Mouse (Mus musculus) lung, postnatal 0 days (tissue): Measurements from ENCODE around the gene Syngap1. TPM values are rescaled to one million over a fixed set of nuclear protein-coding genes. Genes with fewer than 3 reads are reported as not detected.
"Not testable (repeated sequence)": the region's sequence is repeated elsewhere in the genome, so short reads cannot be mapped to it uniquely, and the experiment has no call there.

Experiments used
- ATAC-seq: fragments of 200-750 bp; cut with Nextera tagmentation; 2 replicates; pipeline ENCODE4 v1.8.0; 2017; ENCODE audit warnings: moderate library complexity
- DNase-seq: peaks from one replicate; pipeline ENCODE4 v3.0.0-alpha.2; 2016; ENCODE audit warnings: low spot score
- H3K27ac ChIP-seq: fragments of 300-500 bp; sonication (generic); 2 replicates; pipeline ENCODE4 v1.5.1; 2014; ENCODE audit warnings: antibody characterized with exemption, mild to moderate bottlenecking, low read length, mixed read lengths
- H3K27me3 ChIP-seq: fragments of 300-500 bp; sonication (generic); replicated peaks from 2 replicates; pipeline ENCODE4 v1.6.1; 2014; ENCODE audit warnings: low read length, mixed read lengths; ENCODE audit not compliant: insufficient read depth
- H3K36me3 ChIP-seq: fragments of 300-500 bp; sonication (generic); 2 replicates; pipeline ENCODE4 v1.6.1; 2014; ENCODE audit warnings: low read length, mixed read lengths; ENCODE audit not compliant: insufficient read depth
- H3K4me1 ChIP-seq: fragments of 300-500 bp; sonication (generic); 2 replicates; pipeline ENCODE4 v1.6.1; 2014; ENCODE audit warnings: antibody characterized with exemption, low read depth, low read length, mixed read lengths; ENCODE audit not compliant: insufficient read depth
- H3K4me2 ChIP-seq: fragments of 300-500 bp; sonication (generic); replicated peaks from 2 replicates; pipeline ENCODE4 v1.6.1; 2014; ENCODE audit warnings: low read depth, mild to moderate bottlenecking, low read length, moderate library complexity, mixed read lengths
- H3K4me3 ChIP-seq: fragments of 300-500 bp; sonication (generic); 2 replicates; pipeline ENCODE4 v1.5.1; 2014; ENCODE audit warnings: low read depth, low read length
- H3K9ac ChIP-seq: fragments of 300-500 bp; sonication (generic); replicated peaks from 2 replicates; pipeline ENCODE4 v1.6.1; 2014; ENCODE audit warnings: low read depth, mild to moderate bottlenecking
- H3K9me3 ChIP-seq: fragments of 300-500 bp; sonication (generic); 2 replicates; pipeline ENCODE4 v1.6.1; 2016; ENCODE audit warnings: low read length, mixed read lengths
- CTCF ChIP-seq: IDR thresholded peaks from 2 replicates; pipeline ENCODE4 v1.5.1; 2016; ENCODE audit warnings: antibody characterized with exemption, mild to moderate bottlenecking
- EP300 ChIP-seq: IDR thresholded peaks from 2 replicates; pipeline ENCODE4 v1.6.1; 2016; ENCODE audit warnings: antibody characterized with exemption, mild to moderate bottlenecking, control low read depth
- WGBS: fragments of 180-500 bp; shearing (Covaris S2); extraction: QIAGEN DNeasy Blood & Tissue Kit; methylation state at CpG from one replicate; pipeline ENCODE4 v1.1.7; 2014; 5-methylcytosine and 5-hydroxymethylcytosine counted together
- polyA plus RNA-seq: library from polyadenylated mRNA; unstranded; fragments of >200 nt; fragmentation: Nextera tagmentation; extraction: Ambion mirVana; gene quantifications from 2 replicates; pipeline ENCODE4 v1.2.1, GENCODE M21; 2015

Gene Syngap1
- polyA plus RNA-seq, 1 experiment from 2014 or later, result 1.0 TPM

DNA sequence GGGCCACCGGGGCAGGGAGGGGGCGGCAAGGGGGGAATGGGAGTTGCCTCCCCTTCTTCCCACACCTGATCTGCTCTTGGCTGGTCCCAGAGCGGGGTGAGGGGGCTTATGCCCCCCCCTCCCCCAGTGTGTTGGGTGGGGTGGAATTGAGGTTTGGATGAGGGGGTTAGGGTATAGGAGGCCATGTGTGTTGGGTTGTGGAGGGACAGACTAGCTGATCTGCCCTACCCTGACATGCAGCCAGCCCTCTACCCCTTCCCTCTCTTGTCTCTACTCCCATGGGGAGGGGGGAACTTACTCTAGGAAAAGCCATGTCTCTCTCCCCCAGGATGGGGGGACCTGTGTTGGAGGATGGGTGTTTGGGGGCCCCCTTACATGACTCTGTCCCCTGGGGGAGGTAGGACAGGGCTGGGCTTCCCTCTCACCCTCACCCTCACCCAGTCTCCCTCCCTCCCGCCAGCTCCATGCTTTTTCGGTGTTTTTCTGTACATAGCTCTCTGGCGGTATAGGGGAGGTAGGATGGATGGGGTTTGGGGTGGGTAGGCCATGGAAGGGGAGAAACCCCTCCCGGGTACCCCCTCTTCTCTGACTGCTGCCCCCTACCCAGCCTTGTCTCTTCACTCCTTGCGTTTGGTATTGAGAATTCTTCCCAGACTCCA is 30.3 kb downstream of the Syngap1 start:
- Histone ChIP-seq H3K4me1 (peaks cover 6% of the 10 kb centered on the region; the same call in 1 of the 2 replicates), H3K4me3 (no peak overlapping the region), H3K27ac (peak overlapping the region; percentile 11; the same call in 1 of the 2 replicates), H3K9ac (no peak overlapping the region; the same call in 1 of the 2 replicates), H3K36me3 (0 out of 2 replicates have a peak, but pooled peaks cover 3% of the 10 kb centered on the region), H3K9me3 (no peaks in the 10 kb centered on the region), H3K4me2 (peak overlapping the region; percentile 74), H3K27me3 (no peaks in the 10 kb centered on the region)
- TF ChIP-seq CTCF, result no peak
- WGBS, result 54% methylated on average over 7 of the region's 8 CpGs
- DNase-seq, result no peak
- no peak for ATAC-seq

DNA sequence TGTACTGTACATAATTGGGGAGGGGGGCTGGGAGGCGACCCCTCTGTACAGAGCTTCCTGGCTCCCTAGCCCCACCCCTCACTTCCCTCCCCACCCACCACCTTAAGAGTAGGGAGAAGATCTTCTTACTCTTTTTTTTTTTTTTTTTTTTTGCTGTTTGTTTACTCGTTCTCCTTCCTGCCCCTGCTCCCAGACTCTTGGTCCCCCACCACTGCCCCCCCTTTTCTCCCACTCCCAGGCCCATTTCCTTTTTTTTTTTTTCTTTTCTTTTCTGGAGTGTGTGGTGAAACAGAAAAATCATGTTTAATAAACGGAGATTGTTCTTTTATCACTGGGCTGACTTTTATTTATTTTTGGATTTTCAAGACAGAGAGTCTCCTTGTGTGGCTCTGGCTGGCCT is 31.1 kb downstream of the Syngap1 start:
- Histone ChIP-seq H3K9me3 (no peaks in the 10 kb centered on the region), H3K4me2 (peak overlapping the region; percentile 74), H3K9ac (peak overlapping the region; percentile 58), H3K27ac (peak overlapping the region; percentile 90), H3K36me3 (0 out of 2 replicates have a peak, but pooled peaks cover 3% of the 10 kb centered on the region), H3K4me1 (peaks cover 6% of the 10 kb centered on the region; the same call in 1 of the 2 replicates), H3K4me3 (peak overlapping the region; percentile 93), H3K27me3 (no peaks in the 10 kb centered on the region)
- 0% methylated on average over 3 of the region's 3 CpGs for WGBS
- DNase-seq, result no peak
- TF ChIP-seq CTCF (no peak), EP300 (no peak)
- ATAC-seq, result no peak

DNA sequence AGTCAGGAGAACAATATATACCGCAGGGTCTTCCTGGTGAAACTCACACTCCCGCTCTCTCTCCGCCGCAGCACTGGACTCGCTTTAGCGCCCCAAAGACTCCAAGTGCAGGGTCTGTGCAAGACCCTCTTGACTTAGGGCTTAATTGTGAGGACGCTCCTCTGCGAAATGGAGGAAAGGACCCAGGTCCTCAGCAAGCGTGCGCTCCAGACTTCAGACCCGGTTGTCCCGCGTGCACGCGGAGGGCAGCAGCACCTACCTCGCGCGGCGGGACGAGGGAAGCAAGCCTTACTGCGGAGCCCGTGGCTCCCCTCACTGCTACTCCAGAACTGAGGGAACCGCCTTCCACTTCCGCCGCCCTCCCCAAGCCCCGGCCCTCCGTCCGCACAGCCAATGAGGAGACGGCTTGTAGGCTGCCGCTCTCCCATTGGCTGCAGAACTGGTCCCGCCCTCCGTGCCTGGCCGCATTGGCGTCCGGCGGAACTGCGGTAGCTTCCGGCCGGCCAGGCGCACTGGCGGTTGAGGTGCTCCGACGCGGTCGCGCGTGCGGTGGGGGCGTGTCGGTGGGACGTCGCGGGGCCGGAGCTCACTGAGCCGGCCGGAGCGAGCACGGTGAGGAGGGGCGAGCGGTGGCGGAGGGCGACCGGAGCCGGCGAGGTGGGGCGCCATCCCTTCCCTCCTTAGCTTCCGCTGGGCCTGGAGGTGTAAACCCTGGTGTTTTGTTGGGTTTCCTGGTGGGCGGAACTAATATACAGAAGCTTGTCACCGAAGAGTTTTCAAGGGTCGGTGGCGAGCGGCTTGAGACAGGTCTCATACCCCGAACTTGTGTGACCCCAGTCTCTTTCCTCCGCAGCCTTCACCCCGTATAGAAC is 31.9 kb downstream of the Syngap1 start, which contains the start of gene Zbtb9:
TSS of gene Zbtb9 (plus strand) at position 465 of the 872 bp plus-strand sequence.
- peak within 1 kb of the TSS; percentile 93 for H3K4me3 ChIP-seq
- WGBS, result under 1% methylated on average over 60 of the region's 75 CpGs
- peak within 1 kb of the TSS; percentile 90 for H3K27ac ChIP-seq
- peak within 1 kb of the TSS; percentile 58 for H3K9ac ChIP-seq
- no peaks in the 10 kb centered on the region for H3K9me3 ChIP-seq
- peak within 1 kb of the TSS; percentile 74 for H3K4me2 ChIP-seq
- peak; percentile 98 for DNase-seq
- ATAC-seq, result peak; percentile 100
- no peaks in the 10 kb centered on the region for H3K36me3 ChIP-seq
- H3K4me1 ChIP-seq, result peaks cover 6% of the 10 kb centered on the region; the same call in 1 of the 2 replicates
- TF ChIP-seq CTCF (no peak), EP300 (no peak)
- H3K27me3 ChIP-seq, result no peaks in the 10 kb centered on the region

DNA sequence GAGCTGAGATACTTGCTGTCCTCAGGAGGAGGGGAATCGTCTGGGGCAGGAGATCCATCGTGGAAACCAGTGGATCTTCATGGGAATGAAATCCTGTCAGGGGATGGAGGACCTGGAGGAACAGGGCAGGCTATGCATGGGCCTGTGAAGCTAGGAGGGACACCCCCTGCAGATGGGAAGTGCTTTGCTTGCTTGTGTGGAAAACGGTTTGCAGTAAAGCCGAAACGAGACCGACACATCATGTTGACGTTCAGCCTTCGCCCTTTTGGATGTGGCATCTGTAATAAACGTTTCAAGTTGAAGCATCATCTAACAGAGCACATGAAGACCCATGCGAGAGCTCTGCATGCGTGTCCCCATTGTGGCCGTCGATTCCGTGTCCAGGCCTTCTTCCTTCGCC is 33.5 kb downstream of the Syngap1 start:
- Histone ChIP-seq H3K4me1 (peaks cover 6% of the 10 kb centered on the region; the same call in 1 of the 2 replicates), H3K4me2 (no peak overlapping the region), H3K36me3 (no peaks in the 10 kb centered on the region), H3K9me3 (no peaks in the 10 kb centered on the region), H3K4me3 (peak overlapping the region; percentile 93; the same call in 1 of the 2 replicates), H3K27ac (no peak overlapping the region), H3K9ac (no peak overlapping the region), H3K27me3 (no peaks in the 10 kb centered on the region)
- ATAC-seq (no peak), DNase-seq (no peak)
- TF ChIP-seq EP300 (no peak), CTCF (no peak)
- 89% methylated on average over 15 of the region's 15 CpGs for WGBS

DNA sequence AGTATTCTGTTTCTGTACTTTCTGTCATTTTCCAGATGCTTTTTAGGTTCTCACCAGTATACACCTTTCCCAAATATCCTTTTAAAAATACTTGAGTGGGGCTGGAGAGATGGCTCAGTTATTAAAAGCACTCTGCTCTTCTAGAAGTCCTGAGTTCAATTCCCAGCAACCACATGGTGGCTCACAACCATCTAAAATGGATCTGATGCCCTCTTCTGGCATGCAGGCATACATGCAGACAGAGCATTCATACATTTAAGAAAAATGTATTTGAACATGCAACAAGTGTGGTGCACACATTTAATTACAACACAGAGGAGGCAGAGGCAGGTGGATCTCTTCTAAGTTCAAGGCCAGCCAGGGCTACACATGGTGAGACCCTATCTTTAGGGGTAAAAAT is 34.4 kb downstream of the Syngap1 start:
- peak; percentile 58 for TF ChIP-seq CTCF
- no peak for TF ChIP-seq EP300
- Histone ChIP-seq H3K27me3 (no peaks in the 10 kb centered on the region), H3K4me3 (no peak overlapping the region), H3K27ac (no peak overlapping the region), H3K4me2 (no peak overlapping the region), H3K9ac (no peak overlapping the region), H3K4me1 (peaks cover 6% of the 10 kb centered on the region; the same call in 1 of the 2 replicates), H3K36me3 (no peaks in the 10 kb centered on the region), H3K9me3 (no peaks in the 10 kb centered on the region)
- DNase-seq (no peak), ATAC-seq (no peak)

DNA sequence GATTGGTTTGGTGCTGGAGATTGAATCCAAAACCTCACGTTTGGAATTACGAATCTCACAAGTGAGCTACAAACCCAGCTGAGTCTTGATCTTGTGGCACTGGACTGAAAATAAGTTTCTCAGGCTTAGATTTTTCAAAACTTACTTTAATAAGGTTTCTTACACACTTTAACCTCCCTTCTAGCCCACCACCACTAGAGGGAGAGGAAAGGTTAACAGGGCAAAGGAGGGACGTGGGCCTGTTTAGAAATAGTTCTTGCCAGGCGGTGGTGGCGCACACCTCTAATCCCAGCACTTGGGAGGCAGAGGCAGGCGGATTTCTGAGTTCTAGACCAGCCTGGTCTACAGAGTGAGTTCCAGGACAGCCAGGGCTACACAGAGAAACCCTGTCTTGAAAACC is 36.3 kb downstream of the Syngap1 start:
- H3K4me2 ChIP-seq, H3K27me3 ChIP-seq, H3K36me3 ChIP-seq, H3K9me3 ChIP-seq, ATAC-seq, H3K9ac ChIP-seq, DNase-seq, H3K27ac ChIP-seq, H3K4me1 ChIP-seq, H3K4me3 ChIP-seq: not testable (repeated sequence)
- 87% methylated on average over 6 of the region's 6 CpGs for WGBS
- TF ChIP-seq CTCF, result peak; percentile 28
